Mouse (Mus musculus): ENCODE data around the gene Cacng5.
A peak's percentile ranks its signal among the peaks of the same experiment; 100 is the strongest.

DNA sequence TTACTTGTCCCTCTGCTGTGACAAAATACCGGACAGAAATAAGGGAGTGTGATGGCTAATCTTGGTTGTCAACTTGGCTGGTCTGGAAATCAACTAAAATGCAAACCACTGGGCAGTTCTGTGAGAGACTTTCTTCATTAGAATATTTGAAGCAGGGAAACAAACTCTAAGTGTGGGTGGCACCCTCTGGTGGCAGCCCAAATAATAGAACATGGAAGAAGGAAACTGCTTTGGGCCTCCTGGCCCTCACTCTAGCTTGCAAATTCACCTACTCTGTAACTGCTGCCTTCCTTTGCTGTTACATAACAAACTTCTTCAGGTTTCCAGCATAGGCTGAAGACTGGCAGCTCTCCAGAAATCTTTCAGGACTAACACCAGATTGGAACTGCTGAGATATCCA lies 61.8 kb downstream of the Cacng5 start:
- TF ChIP-seq CTCF (IDR thresholded peaks at IDR 0.05; ENCODE audit: low read depth) (peak; percentile 78), EP300 (optimal IDR thresholded peaks at IDR 0.05) (no peak)

All from stomach, postnatal 0 days (tissue).